Mouse (Mus musculus) 3134 (cell line): ENCODE results near the gene Thy1.

Experiments used
- DNase-seq: peaks from one replicate; pipeline ENCODE4 v3.0.0-alpha.2; 2011; ENCODE audit warnings: low spot score; ENCODE audit not compliant: insufficient read length; ENCODE audit errors: extremely low read depth

The Thy1 gene

DNA sequence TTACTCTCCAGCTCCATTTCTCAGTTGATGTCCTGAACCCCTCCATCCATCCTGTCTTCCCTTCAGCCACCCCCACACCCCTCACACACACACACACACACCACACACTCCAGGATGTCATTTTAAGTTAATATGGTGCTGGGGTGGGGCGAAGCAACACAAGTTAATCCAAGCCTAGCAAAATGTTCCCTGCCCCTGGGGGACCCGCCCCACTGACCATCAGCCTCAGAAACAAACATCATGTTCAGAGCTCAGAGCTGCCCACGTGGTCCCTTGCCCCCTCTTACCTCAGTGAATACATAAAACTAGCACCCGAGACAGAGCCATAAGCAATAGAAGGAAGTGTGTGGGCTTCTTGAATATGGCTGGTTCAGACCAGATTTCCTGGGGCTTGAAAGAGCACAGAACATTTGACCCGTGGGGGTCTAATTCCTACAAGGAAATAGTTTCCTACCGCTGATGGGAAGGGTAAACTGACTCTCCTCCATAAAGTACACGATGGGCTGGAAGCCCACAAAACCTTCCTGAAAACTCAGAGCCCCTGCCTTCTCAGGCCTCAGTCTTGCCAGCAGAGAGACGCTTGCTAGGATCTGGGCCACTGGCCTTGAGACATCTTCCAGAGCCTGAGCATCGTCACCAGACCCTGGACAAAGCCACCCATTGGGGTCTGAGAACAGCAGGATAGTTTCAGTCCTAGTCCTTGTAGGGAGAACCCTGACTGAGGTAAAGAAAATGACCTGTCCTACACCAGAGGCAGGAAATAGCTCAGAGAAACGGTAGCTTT is 37.0 kb downstream of the Thy1 start:
- no peak for DNase-seq

- DNase-seq, result no peak
Observed at GRCm38 (mm10) chr9:44080953-44081352, 37.8 kb downstream of the Thy1 start.

DNA sequence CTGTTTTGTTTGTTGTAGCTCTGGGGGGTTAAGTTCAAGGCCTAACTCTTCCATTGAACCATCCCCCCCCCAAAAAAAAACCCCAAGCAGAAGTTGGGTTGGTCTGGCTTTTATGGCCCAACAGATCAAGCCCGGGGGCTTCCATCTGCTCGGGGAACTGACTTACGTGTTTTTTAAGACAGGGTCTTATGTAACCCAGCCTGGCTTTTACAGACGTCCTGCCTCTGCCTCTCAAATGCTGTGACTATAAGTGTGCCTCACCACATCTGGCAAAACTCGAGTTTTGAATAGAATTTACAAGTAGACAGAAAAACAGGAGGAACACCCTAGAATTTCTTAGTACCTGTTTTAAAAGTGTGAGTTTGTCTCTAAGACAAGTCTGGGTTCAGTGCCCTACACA is 38.4 kb downstream of the Thy1 start:
- DNase-seq, result no peak

DNA sequence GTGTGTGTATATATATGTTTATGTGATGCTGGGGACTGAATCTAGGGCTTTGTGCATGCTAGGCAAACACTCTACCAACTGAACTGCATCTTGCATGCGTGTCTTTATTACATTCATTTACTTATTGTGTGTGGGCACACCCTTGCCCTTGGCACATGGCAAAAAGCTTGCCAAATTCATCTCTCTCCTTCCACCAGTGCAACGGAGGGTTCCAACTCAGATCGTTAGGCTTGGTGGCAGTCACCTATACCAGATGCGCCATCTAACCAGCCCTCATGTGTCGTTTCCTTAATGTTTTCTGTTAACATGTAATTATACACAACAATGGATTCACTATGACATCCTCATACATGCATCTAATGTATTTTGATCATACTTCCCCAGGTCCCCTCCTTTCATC is 39.1 kb downstream of the Thy1 start:
- no peak for DNase-seq

DNA sequence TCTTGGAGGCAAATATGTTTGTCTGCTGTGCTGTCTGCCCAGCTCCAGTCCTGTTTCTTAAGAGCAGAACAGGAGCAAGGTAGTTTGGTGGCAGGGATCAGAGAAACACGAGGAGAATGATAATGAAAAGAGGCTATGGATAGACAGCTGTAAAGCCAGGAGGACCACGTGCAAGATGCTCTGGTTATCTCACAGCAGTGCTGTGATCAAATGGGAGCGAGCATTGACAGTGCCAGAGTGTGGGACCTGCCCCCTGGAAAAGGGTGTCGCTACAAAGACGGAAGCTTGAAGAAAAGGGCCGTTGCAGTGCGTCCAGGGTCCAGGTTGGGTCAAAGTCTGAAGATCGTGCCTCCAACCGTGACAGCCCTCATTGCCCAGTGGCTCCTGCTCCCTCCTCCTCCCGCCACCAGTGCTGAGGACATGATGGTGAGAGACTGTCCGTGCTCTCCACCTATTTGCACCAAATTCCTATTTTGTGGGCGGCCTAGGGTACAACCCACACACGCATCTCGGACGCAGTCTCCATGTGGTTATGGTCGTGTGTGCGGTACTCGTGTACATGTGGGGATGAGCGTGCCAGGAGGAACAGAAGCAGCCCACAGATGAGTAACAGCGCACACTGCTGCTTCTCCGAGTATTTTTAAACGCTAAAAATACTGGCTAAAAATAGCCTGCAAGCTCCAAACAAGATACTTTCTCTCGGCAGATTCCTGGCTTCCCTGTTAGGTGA is 40.4 kb downstream of the Thy1 start:
- no peak for DNase-seq

GRCm38 (mm10) chr9:44084236-44084635 is 41.1 kb downstream of the Thy1 start:
- DNase-seq, result no peak

- peak; percentile 58 for DNase-seq
Observed at GRCm38 (mm10) chr9:44084659-44085229, 41.6 kb downstream of the Thy1 start.

DNA sequence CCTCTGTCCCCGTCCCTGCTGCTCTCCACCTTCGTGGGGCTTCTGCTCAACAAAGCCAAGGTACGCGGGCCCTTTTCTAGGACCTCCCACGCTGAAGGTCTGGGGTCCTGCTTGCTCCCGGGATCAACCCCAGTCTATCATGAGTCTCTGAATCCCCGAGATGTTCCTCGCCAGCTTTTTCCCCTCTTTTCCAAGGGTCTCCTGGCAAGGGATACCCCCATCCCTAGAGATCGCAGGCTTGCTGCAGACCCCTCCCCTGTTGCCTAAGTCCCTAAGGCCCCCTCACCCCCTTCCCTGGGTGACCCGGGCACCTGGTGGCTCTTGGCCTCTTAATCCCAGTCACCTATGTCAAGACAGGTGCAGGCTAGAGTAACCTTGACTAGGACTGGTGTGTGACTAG is 42.1 kb downstream of the Thy1 start:
- no peak for DNase-seq

- DNase-seq, result no peak
Observed at GRCm38 (mm10) chr9:44085741-44086665, 42.8 kb downstream of the Thy1 start.

DNA sequence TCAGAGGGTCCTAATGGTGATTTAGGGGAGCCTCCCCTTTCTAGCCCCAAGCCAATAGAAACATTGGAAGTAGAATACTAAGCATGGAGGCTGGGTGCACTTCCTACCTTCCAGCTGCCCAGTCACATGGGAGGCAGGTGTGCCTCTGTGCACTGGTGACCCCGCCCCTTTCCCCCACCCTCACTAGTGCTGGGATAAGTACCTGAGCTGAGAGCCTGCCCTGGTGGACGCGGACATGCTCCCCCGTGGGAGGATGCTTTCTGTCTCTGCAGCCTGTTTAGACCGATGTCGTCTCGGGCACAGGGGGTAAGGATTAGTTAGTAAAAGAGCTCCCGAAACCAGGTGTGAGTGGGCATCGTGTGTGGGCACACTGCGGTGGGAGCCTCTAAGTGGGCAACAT is 43.8 kb downstream of the Thy1 start:
- no peak for DNase-seq

DNA sequence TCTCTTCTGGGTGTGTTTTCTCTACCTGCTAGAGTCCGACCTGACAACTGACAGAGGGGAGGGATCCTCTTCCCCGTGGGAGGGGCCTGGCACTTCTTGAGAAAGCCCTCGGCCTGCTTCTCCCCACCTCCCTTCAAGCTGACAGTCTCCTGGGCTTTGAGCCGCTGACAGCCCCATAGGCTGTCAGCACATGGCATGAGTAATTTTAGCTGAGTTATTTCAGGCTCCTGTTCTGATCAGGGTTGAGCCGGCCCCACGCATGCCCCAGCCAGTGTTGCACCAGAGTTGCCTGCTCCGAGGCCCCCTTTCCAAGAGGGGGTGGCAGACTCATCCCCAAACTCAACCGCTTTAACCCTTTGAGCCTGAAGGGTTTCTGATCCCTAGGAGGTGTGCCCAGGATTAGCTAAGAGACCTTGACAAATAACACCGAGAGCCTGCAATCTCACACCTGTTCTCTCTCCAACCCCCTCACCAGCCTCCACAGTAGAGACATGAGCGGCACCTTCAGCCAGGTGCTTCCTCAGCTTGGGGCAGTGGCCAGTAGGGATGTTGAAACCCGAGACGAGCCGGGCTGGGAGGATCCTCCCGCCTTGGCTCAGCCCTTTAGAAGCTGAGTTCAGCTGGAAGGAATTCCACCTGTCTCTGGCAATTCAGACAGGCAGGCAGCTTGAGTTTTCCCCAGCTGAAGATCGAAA is 44.7 kb downstream of the Thy1 start:
- DNase-seq, result peak; percentile 54

DNA sequence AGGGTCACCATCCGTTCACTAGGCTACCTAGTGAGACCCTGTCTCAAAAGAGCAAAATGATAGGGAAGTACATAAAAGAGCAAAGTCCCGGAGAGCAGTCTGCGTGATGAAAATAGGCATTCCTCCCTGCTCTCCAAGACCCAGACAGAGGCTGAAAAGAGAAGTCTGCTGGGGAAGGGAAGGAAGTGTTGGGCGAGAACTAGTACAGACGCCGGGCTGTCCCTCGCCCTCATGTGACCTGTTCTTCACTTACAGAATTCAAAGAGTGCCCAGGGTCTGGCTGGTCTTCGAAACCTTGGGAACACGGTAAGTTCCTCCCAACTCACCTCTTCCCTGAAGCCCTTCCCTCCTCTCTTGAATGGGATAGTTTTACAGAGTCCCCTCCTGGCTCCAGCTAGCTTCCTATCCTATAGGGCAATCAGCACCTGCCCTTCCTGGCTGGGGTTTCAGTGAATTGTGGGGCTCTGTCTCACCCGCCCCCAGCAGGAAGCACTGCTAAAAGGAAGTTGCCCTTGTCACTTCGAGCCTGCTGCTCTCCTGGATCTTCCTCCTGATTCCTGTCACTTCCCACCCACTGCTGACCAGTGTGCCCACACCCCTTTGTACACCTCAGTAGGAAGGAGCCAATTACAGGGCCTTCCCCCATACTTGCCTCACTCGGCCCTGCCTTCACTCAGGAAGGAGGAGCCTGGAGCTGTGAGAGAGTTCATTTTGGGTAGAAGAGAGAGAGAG is 45.9 kb downstream of the Thy1 start:
- no peak for DNase-seq

GRCm38 (mm10) chr9:44093612-44094503 is 50.7 kb downstream of the Thy1 start:
- DNase-seq, result no peak

GRCm38 (mm10) chr9:44094737-44095136 is 51.6 kb downstream of the Thy1 start:
- no peak for DNase-seq

- DNase-seq, result no peak
Observed at GRCm38 (mm10) chr9:44095781-44096180, 52.6 kb downstream of the Thy1 start.

GRCm38 (mm10) chr9:44096536-44096935 is 53.4 kb downstream of the Thy1 start:
- no peak for DNase-seq
